Mouse (Mus musculus) v-Abl transformed pro-B cells (cell line): Measurements from ENCODE around the gene Gm17359.
"Not testable (repeated sequence)": the region's sequence is repeated elsewhere in the genome, so short reads cannot be mapped to it uniquely, and the experiment has no call there.

Experiments used
- in situ Hi-C, 2 experiments: fragments of 400-800 bp; cut with MboI; formaldehyde crosslinking; loops; one replicate each; pipeline ENCODE4 v1.15.1; 2025; ENCODE audit not compliant: unreplicated experiment in 2 of 2

The Gm17359 gene

DNA sequence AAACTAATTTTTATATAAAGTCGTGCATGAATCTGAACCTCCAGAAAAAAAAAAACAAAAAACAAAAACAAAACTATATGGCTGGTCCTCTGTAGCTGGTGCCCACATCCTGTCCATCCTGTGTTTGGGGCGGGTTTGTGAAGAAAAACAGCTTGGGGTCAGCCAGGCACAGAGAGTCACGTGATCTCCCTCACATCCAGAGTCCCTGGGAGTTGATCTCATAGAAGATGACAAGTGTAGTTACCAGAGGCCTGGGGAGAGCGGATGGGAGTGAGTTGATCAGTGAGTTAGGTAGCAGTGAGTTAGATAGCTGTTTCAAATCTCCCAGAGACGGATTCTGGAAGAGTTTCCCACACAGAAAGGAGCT, 74.2 kb downstream of the Gm17359 start:
- in situ Hi-C loops = no loop called here

DNA sequence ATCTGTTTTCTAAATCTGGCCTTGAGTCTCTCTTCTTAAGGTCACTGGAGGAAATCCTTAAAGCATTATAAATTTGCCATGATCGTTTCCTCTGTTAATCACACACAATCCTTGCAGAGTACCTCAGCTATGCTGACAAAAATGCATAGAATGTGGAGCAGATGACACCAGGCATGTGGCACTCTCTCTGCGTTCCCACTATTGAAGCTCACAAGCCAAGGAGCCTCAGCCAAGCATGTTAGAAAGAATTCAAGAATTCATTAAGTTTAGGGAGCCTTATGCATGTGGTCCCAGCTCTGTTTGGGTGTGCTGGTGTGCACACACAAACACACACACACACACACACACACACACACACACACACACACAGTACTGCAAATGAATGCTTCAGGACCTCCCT, 75.2 kb downstream of the Gm17359 start:
- in situ Hi-C loops = no loop called here

DNA sequence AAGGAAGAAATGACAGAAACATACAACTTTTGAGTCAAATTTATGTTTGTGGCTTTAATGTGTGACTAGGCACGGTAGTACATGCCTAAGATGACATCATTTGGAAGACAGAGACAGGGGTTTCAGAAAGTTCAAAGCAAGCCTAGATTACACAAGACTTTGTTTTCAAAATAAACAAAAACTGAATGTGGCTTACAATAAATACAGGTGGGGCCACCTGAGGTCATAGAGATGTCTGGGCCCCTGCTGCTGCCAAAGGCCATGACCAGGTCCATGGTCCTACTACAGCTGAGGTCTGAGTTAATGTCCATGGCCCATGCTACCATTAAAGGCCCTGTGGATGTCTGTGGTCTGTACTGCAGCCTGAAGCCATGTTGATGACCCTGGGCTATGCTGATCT, 77.0 kb downstream of the Gm17359 start:
- in situ Hi-C loops = no loop called here

DNA sequence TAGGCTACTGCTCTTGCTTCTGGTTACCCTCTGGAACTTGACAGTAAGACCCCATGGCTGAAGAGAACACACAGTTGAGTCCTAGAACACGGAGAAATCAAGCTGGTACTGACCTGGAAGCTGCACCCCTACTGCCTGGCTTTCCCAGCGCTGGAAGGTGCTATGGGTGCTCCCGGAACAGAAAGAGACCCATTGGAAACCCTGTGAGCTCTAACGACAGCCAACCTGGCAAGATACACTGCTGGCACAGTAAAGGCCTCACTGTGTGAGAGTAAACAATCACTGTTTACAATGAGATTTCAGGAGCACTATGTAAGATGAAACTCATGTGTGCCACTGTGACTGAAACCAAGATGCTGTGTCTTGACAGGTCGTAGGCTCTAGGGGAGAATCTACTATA, 78.6 kb downstream of the Gm17359 start:
- in situ Hi-C loops = no loop called here

DNA sequence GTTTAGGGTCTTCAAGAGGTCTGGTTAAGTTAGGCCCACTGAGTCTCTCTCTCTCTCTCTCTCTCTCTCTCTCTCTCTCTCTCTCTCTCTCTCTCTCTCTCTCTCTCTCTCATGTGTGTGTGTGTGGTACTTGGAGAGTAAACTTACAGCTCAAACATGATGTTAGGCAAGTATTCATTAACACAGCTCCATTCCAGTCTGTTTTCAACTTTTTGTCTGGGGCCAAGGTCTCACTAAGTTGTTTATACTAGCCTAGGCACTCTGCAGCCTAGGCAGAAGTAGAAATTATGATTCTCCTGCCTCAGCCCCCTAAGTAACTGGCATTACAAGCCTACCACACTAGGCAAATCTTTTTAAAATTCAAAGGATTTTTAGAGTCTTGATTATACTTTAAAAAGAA, 79.5 kb downstream of the Gm17359 start:
- in situ Hi-C loops = no loop called here

DNA sequence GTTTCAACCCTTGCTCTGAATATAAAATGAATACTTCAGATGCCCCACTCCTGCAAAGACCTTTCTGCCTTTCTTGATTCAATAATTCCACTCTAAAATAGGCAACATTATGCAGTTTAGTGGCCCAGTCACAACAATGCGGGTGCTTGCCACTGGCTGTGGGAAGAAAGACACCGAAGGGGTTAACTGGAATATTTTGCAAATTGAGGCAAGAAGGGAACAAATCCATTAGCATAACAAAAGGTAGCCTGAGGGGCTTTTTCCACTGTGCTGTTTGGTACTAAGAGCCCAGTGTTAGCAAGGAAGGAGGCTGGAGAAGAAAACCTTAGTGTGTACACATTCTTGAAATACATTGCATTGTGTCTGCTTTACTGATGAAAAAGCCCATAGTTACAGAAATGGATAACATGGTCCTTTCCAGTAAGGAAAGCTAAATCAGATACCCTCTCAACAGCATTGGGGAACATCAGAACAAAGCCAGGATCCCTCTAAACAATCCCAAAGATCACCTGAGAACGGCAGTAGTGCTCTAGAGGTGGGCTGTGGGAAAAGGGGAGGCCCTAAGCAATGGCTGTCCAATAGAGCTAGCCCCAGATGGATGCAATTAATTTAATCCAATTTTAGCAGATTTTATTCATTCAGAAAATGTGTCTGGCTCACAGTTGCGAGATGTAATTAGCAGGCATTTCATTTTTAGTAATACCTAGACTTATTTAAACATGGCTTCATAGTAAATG, 80.7 kb downstream of the Gm17359 start:
- in situ Hi-C loops = no loop called here

DNA sequence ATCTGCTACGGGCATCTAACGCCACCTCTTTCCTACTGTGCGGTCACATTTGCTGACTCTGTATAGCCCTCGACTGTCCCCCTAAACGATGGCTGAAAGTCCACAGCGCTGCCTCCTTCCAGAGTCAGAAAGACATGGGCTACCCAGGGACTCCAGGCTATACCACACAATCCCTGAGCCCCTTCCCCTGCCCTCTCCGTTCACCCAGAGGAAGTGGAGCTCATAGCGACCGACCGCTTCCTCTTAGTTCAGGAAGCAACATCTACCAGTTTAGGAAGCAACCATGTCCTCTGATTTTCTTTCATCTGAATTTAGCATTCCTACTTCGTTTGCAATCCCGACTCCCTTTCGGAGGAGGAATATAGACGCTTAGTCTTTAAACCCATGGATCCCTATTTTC, 82.5 kb downstream of the Gm17359 start:
- in situ Hi-C loops = no loop called here

DNA sequence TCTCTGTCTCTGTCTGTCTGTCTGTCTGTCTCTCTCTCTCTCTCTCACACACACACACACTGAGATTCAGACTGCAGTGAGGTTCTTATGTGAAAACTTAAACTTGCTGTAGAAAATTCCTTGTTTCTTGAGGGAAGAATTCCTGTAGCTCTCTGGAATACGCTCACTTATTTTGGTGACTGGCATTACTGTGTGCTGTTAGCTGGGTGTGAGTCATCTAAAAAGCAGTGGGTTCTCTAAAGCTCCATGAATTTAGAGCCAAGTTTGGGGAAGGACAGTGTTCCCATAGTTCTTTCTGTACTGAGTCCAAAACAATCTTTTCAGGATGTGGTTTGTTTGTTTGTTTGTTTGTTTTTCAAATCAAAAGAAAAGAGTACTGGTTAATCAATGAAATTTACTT, 89.0 kb downstream of the Gm17359 start:
- in situ Hi-C loops = no loop called here

DNA sequence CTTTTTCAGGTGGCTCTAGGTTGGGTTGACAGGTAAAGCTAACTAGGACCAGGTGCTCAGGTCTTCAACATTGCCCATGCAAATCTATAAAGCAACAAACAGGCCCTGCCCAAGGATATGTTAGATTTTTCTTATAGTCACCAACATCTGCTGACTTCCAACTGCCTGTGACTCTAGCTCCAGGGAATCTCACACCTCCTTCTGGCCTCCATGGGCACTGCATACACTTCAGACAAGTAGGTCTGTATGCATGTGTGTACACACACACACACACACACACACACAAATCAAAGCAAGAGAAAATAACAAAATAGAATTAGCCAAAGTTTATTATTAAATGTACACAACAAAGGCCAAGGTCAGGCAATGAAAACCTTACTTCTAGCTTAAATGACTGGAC, 97.1 kb downstream of the Gm17359 start:
- in situ Hi-C loops = loop anchor here in 1 of 2 experiments (10.0 kb wide), 1 partner anchor 209 kb away; no protein-coding TSS in a partner anchor

DNA sequence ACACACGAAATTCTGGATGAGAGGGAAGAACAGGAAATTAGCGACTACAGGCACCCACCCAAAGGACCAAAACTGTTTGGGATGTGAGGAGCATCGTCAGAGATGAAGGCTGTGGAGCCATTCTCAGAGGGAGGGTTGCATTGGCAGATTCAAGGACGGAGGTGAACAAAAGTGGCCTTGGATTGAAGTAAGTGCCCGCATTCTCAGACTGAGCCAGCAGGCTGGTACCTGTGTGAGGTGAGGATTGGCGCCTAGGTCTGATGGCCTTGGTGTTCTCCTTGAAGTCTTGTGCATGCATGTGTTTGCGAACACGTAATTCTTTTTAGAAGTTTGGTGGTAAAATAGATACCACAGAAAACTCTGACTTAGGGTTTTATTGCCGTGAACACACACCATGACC, 98.0 kb downstream of the Gm17359 start:
- in situ Hi-C loops = loop anchor here in 1 of 2 experiments (10.0 kb wide), 1 partner anchor 210 kb away; no protein-coding TSS in a partner anchor

DNA sequence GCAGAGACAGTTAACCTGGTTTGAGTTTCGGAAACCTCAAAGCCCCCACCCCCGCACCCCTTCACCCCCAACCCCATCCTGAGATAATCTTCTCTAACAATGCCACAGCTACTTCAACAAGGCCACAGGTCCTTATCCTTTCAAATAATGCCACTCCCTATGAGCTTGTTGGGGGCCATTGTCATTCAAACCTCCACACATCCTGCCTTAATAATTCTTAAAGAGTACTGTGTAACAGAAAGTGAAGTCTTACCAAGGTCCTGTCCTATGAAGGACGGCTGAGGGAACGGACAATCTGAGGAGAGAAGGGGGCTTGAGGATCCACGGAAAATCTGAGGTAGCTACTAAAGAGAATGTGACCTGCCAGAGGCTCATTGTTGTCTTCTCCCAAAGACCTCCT, 98.5 kb downstream of the Gm17359 start:
- in situ Hi-C loops = loop anchor here in 1 of 2 experiments (10.0 kb wide), 1 partner anchor 210 kb away; no protein-coding TSS in a partner anchor

DNA sequence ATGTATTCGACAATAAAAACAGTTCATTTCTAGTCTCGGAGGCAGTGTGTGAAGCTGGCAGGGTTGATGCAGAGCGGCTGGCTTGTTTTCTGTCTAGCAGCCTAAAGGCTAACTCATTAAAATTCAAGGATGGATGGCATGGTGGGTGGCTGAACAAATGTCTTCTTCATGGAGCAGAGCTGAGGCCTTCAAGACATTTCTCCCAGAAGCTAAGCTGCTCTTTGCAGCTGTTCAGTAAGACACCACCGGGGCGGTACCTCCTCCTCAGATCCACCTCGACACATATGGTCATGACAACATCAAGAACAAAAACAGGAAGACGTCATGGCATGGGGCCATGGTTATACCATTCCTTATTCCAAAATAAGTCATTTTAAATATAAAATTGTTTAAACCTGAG, 99.7 kb downstream of the Gm17359 start:
- in situ Hi-C loops = loop anchor here in 1 of 2 experiments (10.0 kb wide), 1 partner anchor 211 kb away; no protein-coding TSS in a partner anchor

DNA sequence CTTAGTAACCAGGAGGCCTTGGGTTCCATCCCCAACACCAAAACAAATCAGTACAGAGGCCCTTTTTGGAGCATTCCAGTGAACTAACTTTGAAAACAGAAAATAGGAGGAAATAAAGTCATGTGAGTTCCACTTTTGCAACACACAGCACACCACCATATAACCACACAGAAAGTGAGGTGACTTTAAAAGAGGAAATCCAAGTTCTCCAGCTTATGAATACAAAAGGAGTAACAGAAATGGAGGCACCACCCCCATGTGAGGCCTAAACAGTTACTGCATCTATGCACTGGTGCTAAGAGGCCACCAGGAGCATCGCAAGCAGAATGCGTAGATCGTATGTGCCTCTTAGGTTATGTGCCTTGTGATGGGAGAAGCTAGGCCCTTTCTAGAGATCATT, 101.8 kb downstream of the Gm17359 start:
- in situ Hi-C loops = loop anchor here in 1 of 2 experiments (10.0 kb wide), 1 partner anchor 213 kb away; no protein-coding TSS in a partner anchor

DNA sequence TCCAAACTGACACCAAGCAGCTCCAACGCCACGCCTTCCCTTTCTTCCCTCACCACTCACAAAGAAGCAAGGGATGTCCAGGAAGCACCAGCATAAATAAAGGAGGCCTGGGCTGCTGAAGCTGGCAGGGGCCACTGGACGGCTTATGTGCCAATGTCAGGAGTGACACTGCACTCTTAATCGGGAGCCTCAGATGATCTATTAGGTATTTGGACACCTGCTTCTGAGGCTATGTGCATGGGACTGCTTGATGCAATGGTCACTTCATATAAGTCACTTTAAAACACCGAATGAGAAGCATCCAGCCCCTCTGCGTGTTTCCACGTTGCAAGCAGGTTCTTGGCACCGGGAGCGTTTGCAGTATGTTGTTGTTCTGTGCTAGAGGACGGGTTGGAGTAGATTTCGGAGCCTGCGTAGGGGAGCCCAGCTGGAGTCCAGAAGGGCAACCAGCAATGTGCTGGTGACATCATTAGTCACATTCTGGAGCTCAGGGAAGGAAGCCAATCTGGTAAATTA, 104.6 kb downstream of the Gm17359 start:
- in situ Hi-C loops = no loop called here

DNA sequence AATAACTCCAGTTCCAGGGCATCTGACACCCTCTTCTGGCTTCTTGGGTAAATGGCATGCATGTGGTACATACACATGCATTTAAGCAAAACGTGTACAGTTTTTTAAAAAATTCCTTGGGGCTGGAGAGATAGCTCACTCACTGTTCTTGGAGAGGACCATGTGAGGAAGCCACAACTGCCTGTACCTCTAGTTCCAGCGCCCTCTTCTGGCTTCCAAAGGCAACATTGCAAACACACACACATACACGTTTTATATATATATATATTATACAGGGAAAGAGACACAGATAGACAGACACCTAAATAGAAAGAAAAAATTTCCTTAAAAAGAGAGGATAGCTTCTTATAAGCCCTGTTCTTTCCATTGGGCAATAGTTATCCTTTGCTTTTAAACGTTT, 107.4 kb downstream of the Gm17359 start:
- in situ Hi-C loops = no loop called here

DNA sequence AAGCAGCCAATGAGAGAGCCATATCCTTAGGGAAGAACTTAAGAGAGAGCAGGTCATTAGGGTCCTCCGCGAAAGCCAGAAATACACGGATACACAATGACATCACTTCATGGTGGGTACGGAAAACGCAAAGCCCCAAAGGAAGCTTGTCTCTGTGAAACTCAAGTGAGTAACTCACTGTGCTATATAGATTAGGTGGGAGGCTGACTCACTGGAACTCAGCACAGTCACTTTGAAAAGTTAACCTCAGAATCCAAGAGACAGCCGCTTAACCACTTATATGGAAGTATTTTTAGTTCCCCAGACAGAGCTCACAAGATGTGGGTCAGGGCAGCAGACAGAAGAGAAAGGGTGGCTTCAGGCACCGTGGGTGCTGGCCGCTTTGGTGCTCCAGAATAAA, 108.6 kb downstream of the Gm17359 start:
- in situ Hi-C loops = no loop called here

DNA sequence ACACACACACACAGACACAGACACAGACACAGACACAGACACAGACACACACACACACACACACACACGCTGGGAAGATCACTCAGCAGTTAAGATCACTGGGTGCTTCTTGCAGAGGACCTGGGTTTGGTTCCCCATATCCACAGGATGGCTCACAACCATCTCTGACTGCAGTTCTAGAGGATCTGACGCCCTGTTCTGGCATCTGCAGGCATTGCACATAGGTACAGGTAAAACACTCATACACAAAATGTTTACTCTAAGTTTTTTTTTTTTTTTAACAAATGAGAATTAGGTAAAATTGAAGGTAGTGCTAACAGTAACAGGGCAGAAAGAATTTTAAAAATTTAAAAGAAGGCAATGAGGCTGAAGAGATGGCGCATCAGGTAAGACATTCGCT, 109.7 kb downstream of the Gm17359 start:
- in situ Hi-C loops = no loop called here

DNA sequence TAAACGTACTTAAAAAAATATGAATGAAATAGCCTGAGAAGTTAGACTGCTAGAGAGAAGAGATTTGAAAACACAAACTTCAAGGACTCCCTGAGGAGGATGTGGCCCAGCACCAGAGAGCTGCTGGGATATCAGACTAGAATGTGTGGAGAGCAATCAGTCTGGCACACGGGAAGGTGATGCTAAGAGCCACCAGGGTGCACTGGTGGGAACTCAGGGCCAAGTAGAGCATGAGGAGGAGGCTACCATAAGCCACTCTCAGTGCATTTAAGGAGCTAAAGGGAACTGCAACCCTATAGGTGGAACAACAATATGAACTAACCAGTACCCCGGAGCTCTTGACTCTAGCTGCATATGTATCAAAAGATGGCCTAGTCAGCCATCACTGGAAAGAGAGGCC, 110.2 kb downstream of the Gm17359 start:
- in situ Hi-C loops = not testable (repeated sequence)

DNA sequence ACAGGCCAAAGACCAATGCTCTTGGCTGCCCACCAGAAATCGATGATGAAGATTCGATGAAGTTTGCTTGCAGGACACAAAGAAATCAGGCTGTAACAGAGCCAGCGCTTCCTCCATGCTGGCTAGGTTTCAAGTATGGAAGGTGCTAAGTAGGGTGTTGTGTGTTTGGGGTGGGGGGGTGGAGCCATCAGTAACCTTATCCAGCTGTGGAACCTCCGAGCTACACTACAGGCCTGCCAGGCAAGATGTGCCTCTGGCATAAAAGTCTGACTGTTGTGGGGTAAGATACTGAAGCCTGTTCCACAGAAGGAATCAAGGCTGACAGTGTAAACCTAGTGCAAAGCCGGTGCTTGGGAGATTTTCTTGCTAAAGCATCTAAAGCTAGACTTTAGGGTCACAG, 112.0 kb downstream of the Gm17359 start:
- in situ Hi-C loops = no loop called here

DNA sequence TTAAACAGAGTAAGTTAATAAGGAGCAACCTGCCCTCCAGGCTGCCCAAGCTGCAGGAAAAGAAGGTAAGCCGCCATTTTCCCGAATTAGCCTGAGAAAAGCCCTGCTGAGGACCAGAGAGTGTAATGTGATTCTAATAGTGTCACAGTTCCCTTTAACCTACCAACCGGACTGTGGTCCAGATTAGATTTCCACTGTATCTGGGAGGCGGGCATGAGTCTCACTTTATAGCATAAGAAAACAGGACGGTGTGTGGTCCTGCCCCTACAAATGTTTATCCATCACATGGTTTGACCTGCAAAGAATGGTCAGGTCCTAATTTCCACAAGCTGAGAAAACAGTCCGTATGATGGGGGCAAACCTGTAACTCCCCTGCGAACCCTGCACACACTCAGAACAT, 112.9 kb downstream of the Gm17359 start:
- in situ Hi-C loops = no loop called here

DNA sequence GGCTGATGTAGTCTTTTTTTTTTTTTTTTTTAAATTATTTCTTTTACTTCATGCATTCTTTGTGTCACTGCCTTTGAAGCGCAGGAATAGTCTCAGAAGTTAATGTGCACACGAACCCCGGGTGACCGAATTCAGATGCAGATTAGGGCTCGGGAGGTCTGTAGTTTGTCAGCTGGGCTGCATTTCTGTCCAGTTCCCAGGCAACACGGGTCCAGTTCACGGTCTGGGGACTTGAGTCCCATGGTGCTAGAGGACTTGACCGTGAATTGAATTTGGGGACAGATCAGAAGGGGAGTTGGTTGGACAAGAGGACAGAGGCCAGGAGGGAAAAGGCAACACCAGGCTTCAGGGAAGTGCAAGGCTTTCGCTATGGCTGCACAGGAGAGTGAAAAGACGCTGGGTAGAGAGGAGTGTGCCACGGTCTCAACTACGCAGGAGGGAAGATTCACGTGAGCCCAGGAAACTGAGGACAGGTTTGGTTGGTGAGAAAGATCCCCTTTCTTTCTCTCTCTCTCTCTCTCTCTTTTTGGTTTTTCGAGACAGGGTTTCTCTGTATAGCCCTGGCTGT, 116.3 kb downstream of the Gm17359 start:
- in situ Hi-C loops = loop anchor here in 1 of 2 experiments (25.0 kb wide), 1 partner anchor 360 kb away; no protein-coding TSS in a partner anchor

DNA sequence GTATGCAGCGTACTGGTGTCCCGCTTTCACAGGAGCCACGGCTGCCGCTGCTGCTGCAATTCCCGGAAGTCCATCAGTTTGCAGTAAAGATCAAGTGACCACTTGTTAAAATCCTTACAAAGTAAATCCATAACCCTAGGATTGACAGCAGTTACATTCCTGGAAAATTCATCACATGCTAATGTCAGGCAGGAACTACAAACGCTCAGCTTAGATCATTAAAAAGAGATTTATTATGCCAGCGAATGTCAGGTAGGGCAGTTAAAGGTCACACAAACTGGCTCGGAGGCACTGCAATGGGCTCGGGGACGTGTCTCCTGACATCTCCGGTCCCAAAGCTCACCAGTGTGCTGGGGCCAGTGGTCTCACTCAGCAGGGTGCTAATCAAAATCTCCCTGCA, 119.3 kb downstream of the Gm17359 start:
- in situ Hi-C loops = loop anchor here in 1 of 2 experiments (25.0 kb wide), 1 partner anchor 357 kb away; no protein-coding TSS in a partner anchor
